Mouse (Mus musculus) liver, embryonic 11.5 days (tissue): Measurements from ENCODE around the gene Gm21988. TPM values are rescaled to one million over a fixed set of nuclear protein-coding genes. Genes with fewer than 3 reads are reported as not detected.

ENCODE experiments used
- ATAC-seq: fragments of 200-750 bp; cut with Nextera tagmentation; replicated peaks from 2 replicates; pipeline ENCODE4 v1.8.0; 2017; ENCODE audit warnings: moderate number of reproducible peaks, mild to moderate bottlenecking, moderate TSS enrichment, moderate library complexity; ENCODE audit not compliant: low FRiP score
- DNase-seq: peaks from one replicate; pipeline ENCODE4 v3.0.0-alpha.2; 2017; ENCODE audit warnings: low spot score
- H3K27ac ChIP-seq: fragments of 300-500 bp; sonication (generic); 2 replicates; pipeline ENCODE4 v1.5.1; 2014; ENCODE audit warnings: mild to moderate bottlenecking, low read depth, low read length, control low read depth
- H3K27me3 ChIP-seq: fragments of 300-500 bp; sonication (generic); replicated peaks from 2 replicates; pipeline ENCODE4 v1.6.1; 2014; ENCODE audit warnings: low read length, mixed read lengths; ENCODE audit not compliant: control insufficient read depth, insufficient read depth
- H3K36me3 ChIP-seq: fragments of 300-500 bp; sonication (generic); 2 replicates; pipeline ENCODE4 v1.6.1; 2014; ENCODE audit warnings: mild to moderate bottlenecking, low read length, moderate library complexity, mixed read lengths; ENCODE audit not compliant: control insufficient read depth, insufficient read depth
- H3K4me1 ChIP-seq: fragments of 300-500 bp; sonication (generic); replicated peaks from 2 replicates; pipeline ENCODE4 v1.6.1; 2014; ENCODE audit warnings: low read length, mixed read lengths; ENCODE audit not compliant: control insufficient read depth, insufficient read depth
- H3K4me2 ChIP-seq: fragments of 300-500 bp; sonication (generic); 2 replicates; pipeline ENCODE4 v1.6.1; 2014; ENCODE audit warnings: mild to moderate bottlenecking, control low read depth, moderate library complexity
- H3K4me3 ChIP-seq: fragments of 300-500 bp; sonication (generic); 2 replicates; pipeline ENCODE4 v1.5.1; 2014; ENCODE audit warnings: low read depth, low read length, control low read depth
- H3K9ac ChIP-seq: fragments of 300-500 bp; sonication (generic); 2 replicates; pipeline ENCODE4 v1.6.1; 2014; ENCODE audit warnings: low read depth, low read length, control low read depth
- H3K9me3 ChIP-seq: fragments of 300-500 bp; sonication (generic); 2 replicates; pipeline ENCODE4 v1.6.1; 2016; ENCODE audit warnings: low read length, inconsistent platforms, mixed read lengths; ENCODE audit not compliant: control insufficient read depth
- WGBS: fragments of 180-500 bp; shearing (Covaris S2); extraction: QIAGEN DNeasy Blood & Tissue Kit; methylation state at CpG from one replicate; pipeline ENCODE4 v1.1.7; 2014; 5-methylcytosine and 5-hydroxymethylcytosine counted together
- polyA plus RNA-seq: library from polyadenylated mRNA; unstranded; fragments of >200 nt; fragmentation: Nextera tagmentation; extraction: Ambion mirVana; gene quantifications from 2 replicates; pipeline ENCODE4 v1.2.1, GENCODE M21; 2014

The Gm21988 gene
- polyA plus RNA-seq, 1 experiment from 2014 or later = 9.6 TPM

DNA sequence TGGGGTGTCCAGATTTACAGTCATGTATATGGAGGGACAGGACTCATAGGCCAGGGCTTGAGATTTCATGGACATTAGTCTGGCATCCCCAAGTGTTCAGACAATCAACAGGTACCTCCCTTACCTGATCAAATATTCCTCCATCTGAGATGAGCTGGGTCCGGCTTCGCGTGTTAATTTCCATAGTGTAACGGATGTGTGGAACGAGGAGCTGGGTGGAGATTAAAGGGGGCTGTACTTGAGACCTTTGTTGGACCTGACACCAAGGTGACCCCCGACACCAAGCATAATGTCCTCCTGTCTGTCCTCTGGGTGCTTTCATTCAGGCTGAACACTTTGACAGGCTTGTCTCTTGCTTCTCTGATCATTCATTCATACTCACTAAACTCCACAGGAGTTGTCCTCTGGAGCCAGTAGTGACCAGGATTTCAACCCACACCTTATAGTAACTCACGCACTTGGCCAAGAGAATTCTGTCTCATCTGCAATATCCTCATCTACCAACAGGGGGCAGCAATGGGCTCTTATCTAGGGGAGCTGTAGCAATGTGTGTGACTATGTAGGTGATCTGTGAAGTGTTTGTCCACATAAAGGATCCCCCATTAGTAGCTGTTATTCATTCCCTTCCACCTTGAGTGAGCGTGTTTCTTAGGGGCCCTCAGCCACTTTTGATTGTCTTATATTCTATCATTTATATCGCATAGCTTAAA, 7.7 kb upstream of the Gm21988 start:
- no peak overlapping the region for H3K4me2 ChIP-seq
- no peak overlapping the region for H3K4me3 ChIP-seq
- no peaks in the 10 kb centered on the region for H3K36me3 ChIP-seq
- ATAC-seq (no peak), DNase-seq (no peak)
- H3K27me3 ChIP-seq = peaks cover 6% of the 10 kb centered on the region
- H3K9me3 ChIP-seq = no peaks in the 10 kb centered on the region
- H3K9ac ChIP-seq = no peak overlapping the region
- H3K4me1 ChIP-seq = no peaks in the 10 kb centered on the region
- WGBS = 43% methylated on average over 9 of the region's 9 CpGs
- H3K27ac ChIP-seq = no peak overlapping the region

- H3K27ac ChIP-seq = no peak overlapping the region
- H3K9ac ChIP-seq = no peak overlapping the region
- ATAC-seq (no peak), DNase-seq (no peak)
- H3K4me1 ChIP-seq = peaks cover 7% of the 10 kb centered on the region
- H3K36me3 ChIP-seq = no peaks in the 10 kb centered on the region
- H3K4me2 ChIP-seq = no peak overlapping the region
- WGBS = 66% methylated on average over 11 of the region's 11 CpGs
- H3K9me3 ChIP-seq = no peaks in the 10 kb centered on the region
- H3K27me3 ChIP-seq = no peaks in the 10 kb centered on the region
- H3K4me3 ChIP-seq = no peak overlapping the region
Observed at GRCm38 (mm10) chr11:70242591-70242990, 3.0 kb upstream of the Gm21988 start.

DNA sequence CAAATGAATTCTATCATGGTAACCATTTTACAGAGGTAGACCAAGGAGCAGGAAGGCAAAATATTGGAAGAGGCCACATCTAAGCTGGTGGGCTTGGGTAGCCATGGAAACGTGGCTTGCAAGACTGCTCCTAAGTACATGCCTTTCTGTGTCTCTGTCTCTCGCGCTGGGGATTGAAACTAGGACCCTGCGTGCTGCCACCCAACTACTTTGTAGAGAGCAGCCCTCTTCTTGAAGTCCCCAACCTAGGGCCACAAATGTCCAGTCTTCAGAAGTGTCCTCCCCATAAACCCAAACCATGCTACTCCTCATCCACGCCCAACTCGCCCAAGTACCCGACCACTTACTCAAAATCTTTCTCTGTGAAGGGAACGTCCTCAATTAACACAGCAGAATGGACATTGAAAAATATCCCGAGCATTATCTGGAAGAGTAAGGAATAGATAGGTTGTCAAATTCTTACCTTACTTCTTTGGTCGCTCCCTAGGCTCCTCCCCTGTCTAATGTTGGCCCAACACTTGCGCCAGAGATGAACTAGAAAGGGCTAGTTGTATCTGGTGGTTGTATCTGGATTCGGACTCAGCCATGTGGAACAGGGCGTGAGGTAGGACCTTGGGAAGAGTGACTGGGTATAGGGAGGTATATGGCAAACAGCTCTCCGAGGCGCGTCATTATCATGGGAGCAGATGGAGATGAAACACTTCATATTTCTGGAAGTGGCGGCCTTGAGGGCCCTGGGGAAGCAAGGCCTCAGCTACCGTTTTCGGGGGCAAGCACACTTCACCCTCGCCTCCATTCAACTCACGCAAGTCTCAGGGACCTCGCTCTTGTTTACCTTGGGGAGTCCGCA, 814 bp downstream of the Gm21988 start:
- DNase-seq (peak; percentile 53), ATAC-seq (no peak)
- Histone ChIP-seq H3K9ac (peak overlapping the region; percentile 95), H3K4me1 (peaks cover 34% of the 10 kb centered on the region), H3K27ac (peak overlapping the region; percentile 97), H3K4me2 (peak overlapping the region; percentile 92), H3K27me3 (no peaks in the 10 kb centered on the region), H3K36me3 (peaks cover 7% of the 10 kb centered on the region; the same call in 1 of the 2 replicates), H3K9me3 (no peaks in the 10 kb centered on the region), H3K4me3 (peak overlapping the region; percentile 97)
- 11% methylated on average over 23 of the region's 23 CpGs for WGBS

DNA sequence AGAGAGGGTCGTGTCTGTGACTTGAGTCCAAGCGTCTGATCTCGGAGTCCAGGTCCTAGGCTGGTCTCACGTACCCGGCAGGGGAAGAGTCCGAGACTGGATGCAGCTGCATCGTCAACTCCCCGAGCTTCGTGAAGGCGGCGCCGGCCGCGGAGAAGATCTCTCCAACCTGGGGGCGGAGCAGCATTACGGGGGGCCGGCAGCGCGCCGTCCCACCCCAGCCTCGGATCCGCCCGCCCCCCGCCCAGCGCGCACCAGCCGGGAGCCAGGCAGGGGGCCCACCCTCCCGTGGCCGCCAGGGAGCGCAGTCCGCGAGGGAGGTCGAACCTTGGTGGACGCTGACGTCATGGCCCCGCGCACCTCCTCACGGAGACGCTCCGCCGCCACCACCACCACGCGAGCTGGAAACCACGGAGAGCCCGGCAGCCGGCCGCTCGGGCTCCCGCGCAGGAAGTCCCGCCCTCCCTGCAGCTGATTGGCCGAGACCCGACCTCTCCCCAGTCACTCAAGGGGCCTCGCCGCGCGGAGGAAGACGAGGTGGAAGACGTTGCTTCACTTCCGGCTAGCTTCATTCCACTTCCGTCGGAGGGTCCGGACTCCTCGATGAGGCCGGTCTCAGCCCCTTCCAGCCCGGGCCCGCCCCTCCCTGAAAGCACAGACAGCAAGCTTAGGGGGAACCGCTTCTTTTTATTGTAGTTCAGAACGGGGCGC, 2.0 kb downstream of the Gm21988 start, which contains the start of gene 0610010K14Rik:
TSS of gene 0610010K14Rik (minus strand) at position 458 of the 711 bp plus-strand sequence.
- WGBS = under 1% methylated on average over 68 of the region's 70 CpGs
- H3K27me3 ChIP-seq = no peaks in the 10 kb centered on the region
- peak within 1 kb of the TSS; percentile 97 for H3K27ac ChIP-seq
- peaks cover 7% of the 10 kb centered on the region; the same call in 1 of the 2 replicates for H3K36me3 ChIP-seq
- no peaks in the 10 kb centered on the region for H3K9me3 ChIP-seq
- H3K9ac ChIP-seq = peak within 1 kb of the TSS; percentile 95
- peak within 1 kb of the TSS; percentile 97 for H3K4me3 ChIP-seq
- H3K4me1 ChIP-seq = peaks cover 34% of the 10 kb centered on the region
- peak; percentile 99 for DNase-seq
- peak within 1 kb of the TSS; percentile 92 for H3K4me2 ChIP-seq
- peak; percentile 91 for ATAC-seq

- ATAC-seq (no peak), DNase-seq (peak; percentile 35)
- Histone ChIP-seq H3K4me1 (peaks cover 34% of the 10 kb centered on the region), H3K9me3 (no peaks in the 10 kb centered on the region), H3K4me3 (peak overlapping the region; percentile 97), H3K4me2 (peak overlapping the region; percentile 92), H3K27me3 (no peaks in the 10 kb centered on the region), H3K9ac (peak overlapping the region; percentile 95), H3K36me3 (peaks cover 7% of the 10 kb centered on the region; the same call in 1 of the 2 replicates), H3K27ac (peak overlapping the region; percentile 97)
- 19% methylated on average over 7 of the region's 7 CpGs for WGBS
Observed at GRCm38 (mm10) chr11:70236717-70237116, 2.9 kb downstream of the Gm21988 start.

DNA sequence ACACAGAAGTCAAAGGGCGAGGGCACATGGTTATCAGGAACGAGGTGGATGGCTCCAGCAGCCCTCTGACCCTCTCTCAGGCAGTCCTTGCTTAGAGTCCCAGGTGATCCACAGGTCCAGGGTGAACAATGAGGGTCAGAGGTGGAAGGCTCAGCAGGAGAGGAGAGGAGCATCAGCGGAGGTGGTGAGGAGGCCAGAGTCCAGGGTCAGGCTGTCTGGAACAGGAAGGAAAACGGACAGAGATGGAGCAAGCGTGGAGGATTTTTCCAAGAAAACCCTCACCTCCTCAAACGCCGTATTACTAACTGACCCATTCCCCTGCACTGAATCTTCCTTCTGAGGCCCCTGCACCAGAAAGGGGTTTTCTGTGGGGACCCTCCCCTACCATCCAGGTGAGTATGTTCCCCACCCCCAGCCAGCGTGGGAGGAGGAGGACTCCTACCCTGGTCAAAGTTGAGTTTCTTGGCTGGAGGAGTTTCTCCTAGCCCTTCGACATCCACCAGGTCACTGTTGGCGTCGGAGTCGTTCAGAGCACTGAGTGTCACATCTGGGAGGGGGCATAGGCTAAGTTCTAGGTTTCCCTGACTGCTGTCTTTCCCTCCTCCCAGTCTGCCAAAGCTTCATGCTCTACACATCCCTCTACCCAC, 4.3 kb downstream of the Gm21988 start:
- H3K4me3 ChIP-seq = no peak overlapping the region
- H3K27ac ChIP-seq = peak overlapping the region; percentile 39; the same call in 1 of the 2 replicates
- ATAC-seq = no peak
- no peak for DNase-seq
- H3K9ac ChIP-seq = no peak overlapping the region
- peaks cover 7% of the 10 kb centered on the region; the same call in 1 of the 2 replicates for H3K36me3 ChIP-seq
- no peak overlapping the region for H3K4me2 ChIP-seq
- H3K4me1 ChIP-seq = peaks cover 33% of the 10 kb centered on the region
- H3K9me3 ChIP-seq = no peaks in the 10 kb centered on the region
- WGBS = 85% methylated on average over 12 of the region's 12 CpGs
- peaks cover under 1% of the 10 kb centered on the region; the same call in 1 of the 2 replicates for H3K27me3 ChIP-seq

DNA sequence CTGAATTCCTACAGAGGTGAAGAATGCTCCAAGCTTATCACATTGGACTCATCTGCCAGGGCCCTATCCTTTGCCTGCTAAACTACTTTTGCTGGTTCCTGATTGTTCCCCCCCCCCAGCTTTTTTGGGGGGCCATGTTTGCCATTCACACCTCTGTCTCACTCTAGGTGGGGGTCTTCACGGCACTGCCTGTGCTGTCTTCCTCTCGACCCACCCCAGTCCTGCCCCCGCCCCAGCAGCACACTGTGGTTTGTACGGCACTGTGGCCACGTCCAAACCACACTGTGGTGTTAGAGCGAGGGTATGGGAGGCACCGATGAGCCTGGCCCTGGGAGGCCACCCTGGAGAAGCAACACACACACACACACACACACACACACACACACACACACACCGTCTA, 5.1 kb downstream of the Gm21988 start:
- 52% methylated on average over 8 of the region's 8 CpGs for WGBS
- peaks cover 7% of the 10 kb centered on the region; the same call in 1 of the 2 replicates for H3K36me3 ChIP-seq
- no peak overlapping the region for H3K4me2 ChIP-seq
- H3K9me3 ChIP-seq = no peaks in the 10 kb centered on the region
- H3K27me3 ChIP-seq = peaks cover 9% of the 10 kb centered on the region
- peaks cover 37% of the 10 kb centered on the region for H3K4me1 ChIP-seq
- H3K4me3 ChIP-seq = no peak overlapping the region
- ATAC-seq (no peak), DNase-seq (no peak)
- no peak overlapping the region; the same call in 1 of the 2 replicates for H3K27ac ChIP-seq
- H3K9ac ChIP-seq = no peak overlapping the region

GRCm38 (mm10) chr11:70234037-70234436, 5.6 kb downstream of the Gm21988 start:
- H3K4me2 ChIP-seq = no peak overlapping the region
- no peak overlapping the region for H3K9ac ChIP-seq
- peaks cover 13% of the 10 kb centered on the region for H3K27me3 ChIP-seq
- DNase-seq (no peak), ATAC-seq (no peak)
- H3K4me1 ChIP-seq = peaks cover 41% of the 10 kb centered on the region
- H3K36me3 ChIP-seq = peaks cover 7% of the 10 kb centered on the region; the same call in 1 of the 2 replicates
- H3K27ac ChIP-seq = no peak overlapping the region
- no peak overlapping the region for H3K4me3 ChIP-seq
- H3K9me3 ChIP-seq = no peaks in the 10 kb centered on the region
- whole genome bisulfite sequencing = 61% methylated on average over 5 of the region's 5 CpGs
